Mouse (Mus musculus) stomach, postnatal 0 days (tissue): Measurements from ENCODE around the gene Olfr589. TPM values are rescaled to one million over a fixed set of nuclear protein-coding genes. Genes with fewer than 3 reads are reported as not detected.

ENCODE experiments used
- ATAC-seq: fragments of 200-750 bp; cut with Nextera tagmentation; 2 replicates; pipeline ENCODE4 v1.8.0; 2017; ENCODE audit not compliant: low FRiP score, low TSS enrichment
- DNase-seq: peaks from one replicate; pipeline ENCODE4 v3.0.0-alpha.2; 2016; ENCODE audit warnings: low spot score
- H3K27ac ChIP-seq: fragments of 300-500 bp; sonication (generic); replicated peaks from 2 replicates; pipeline ENCODE4 v1.5.1; 2014; ENCODE audit warnings: mild to moderate bottlenecking, control low read depth
- H3K27me3 ChIP-seq: fragments of 300-500 bp; sonication (generic); 2 replicates; pipeline ENCODE4 v1.6.1; 2014; ENCODE audit warnings: low read length; ENCODE audit not compliant: control insufficient read depth, insufficient read depth
- H3K36me3 ChIP-seq: fragments of 300-500 bp; sonication (generic); 2 replicates; pipeline ENCODE4 v1.6.1; 2014; ENCODE audit warnings: low read length, mixed read lengths; ENCODE audit not compliant: control insufficient read depth, insufficient read depth
- H3K4me1 ChIP-seq: fragments of 300-500 bp; sonication (generic); replicated peaks from 2 replicates; pipeline ENCODE4 v1.6.1; 2014; ENCODE audit warnings: antibody characterized with exemption; ENCODE audit not compliant: control insufficient read depth, insufficient read depth
- H3K4me2 ChIP-seq: fragments of 300-500 bp; sonication (generic); replicated peaks from 2 replicates; pipeline ENCODE4 v1.6.1; 2014; ENCODE audit warnings: low read depth, mild to moderate bottlenecking, control low read depth, moderate library complexity
- H3K4me3 ChIP-seq: fragments of 300-500 bp; sonication (generic); 2 replicates; pipeline ENCODE4 v1.5.1; 2014; ENCODE audit warnings: low read depth, low read length, control low read depth
- H3K9ac ChIP-seq: fragments of 300-500 bp; sonication (generic); 2 replicates; pipeline ENCODE4 v1.6.1; 2014; ENCODE audit warnings: mild to moderate bottlenecking, low read length, control low read depth, mixed read lengths
- H3K9me3 ChIP-seq: fragments of 300-500 bp; sonication (generic); 2 replicates; pipeline ENCODE4 v1.6.1; 2016; ENCODE audit warnings: low read length; ENCODE audit not compliant: control insufficient read depth
- CTCF ChIP-seq: IDR thresholded peaks from 2 replicates; pipeline ENCODE4 v1.5.1; 2016; ENCODE audit warnings: antibody characterized with exemption, low read depth, mild to moderate bottlenecking, moderate library complexity
- EP300 ChIP-seq: optimal IDR thresholded peaks from 2 replicates; pipeline ENCODE3; 2016; ENCODE audit warnings: antibody characterized with exemption
- WGBS: fragments of 180-500 bp; shearing (Covaris S2); extraction: QIAGEN DNeasy Blood & Tissue Kit; methylation state at CpG from one replicate; pipeline ENCODE4 v1.1.7; 2014; 5-methylcytosine and 5-hydroxymethylcytosine counted together
- polyA plus RNA-seq: library from polyadenylated mRNA; unstranded; fragments of >200 nt; fragmentation: Nextera tagmentation; extraction: Ambion mirVana; gene quantifications from 2 replicates; pipeline ENCODE4 v1.2.1, GENCODE M21; 2015

The Olfr589 gene
- polyA plus RNA-seq, 1 experiment from 2014 or later = not detected

DNA sequence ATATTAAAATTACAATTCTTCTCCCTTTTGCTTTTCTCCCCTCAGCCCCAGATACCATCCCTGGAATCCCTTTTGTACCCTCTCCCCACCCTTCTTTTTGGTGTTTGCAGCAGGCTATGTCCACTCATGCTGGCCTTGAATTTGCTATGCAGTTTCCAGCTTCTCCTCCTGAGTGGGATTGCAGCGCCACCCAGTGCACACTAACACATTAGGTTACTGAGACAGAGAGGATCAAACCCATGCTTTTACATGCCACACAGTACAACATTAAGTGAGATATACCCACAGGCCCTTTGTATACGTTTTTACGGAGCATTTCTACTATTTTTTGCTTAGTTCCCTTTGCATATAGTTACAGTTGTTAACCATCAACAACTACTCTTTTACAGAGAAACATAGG lies 36.8 kb downstream of the Olfr589 start:
- Histone ChIP-seq H3K4me1 (no peaks in the 10 kb centered on the region), H3K36me3 (no peaks in the 10 kb centered on the region), H3K27ac (no peak overlapping the region), H3K9me3 (no peaks in the 10 kb centered on the region), H3K27me3 (no peaks in the 10 kb centered on the region), H3K4me3 (no peak overlapping the region), H3K9ac (no peak overlapping the region), H3K4me2 (no peak overlapping the region)
- TF ChIP-seq EP300 (no peak), CTCF (peak; percentile 55)
- DNase-seq (no peak), ATAC-seq (no peak)
- 43% methylated on average over 3 of the region's 3 CpGs for WGBS

Other genes starting within 250 kb of the Olfr589 start
- not detected in 2 replicates for gene Olfr571, start 238.8 kb downstream of the Olfr589 start, polyA plus RNA-seq
- not detected in 2 replicates for gene Olfr572, start 231.9 kb downstream of the Olfr589 start, polyA plus RNA-seq
- gene Olfr573-ps1, start 213.8 kb downstream of the Olfr589 start, polyA plus RNA-seq = not detected in 2 replicates
- gene Olfr574, start 207.9 kb downstream of the Olfr589 start, polyA plus RNA-seq = not detected in 2 replicates
- not detected in 2 replicates for gene Olfr575, start 197.6 kb downstream of the Olfr589 start, polyA plus RNA-seq
- gene Olfr576, start 193.7 kb downstream of the Olfr589 start, polyA plus RNA-seq = not detected in 2 replicates
- not detected in 2 replicates for gene Olfr577, start 180.4 kb downstream of the Olfr589 start, polyA plus RNA-seq
- not detected in 2 replicates for gene Olfr578, start 167.0 kb downstream of the Olfr589 start, polyA plus RNA-seq
- gene Olfr582, start 118.3 kb downstream of the Olfr589 start, polyA plus RNA-seq = not detected in 2 replicates
- gene Olfr583, start 105.1 kb downstream of the Olfr589 start, polyA plus RNA-seq = not detected in 2 replicates
- gene Olfr584, start 74.5 kb downstream of the Olfr589 start, polyA plus RNA-seq = not detected in 2 replicates
- gene Olfr585, start 58.6 kb downstream of the Olfr589 start, polyA plus RNA-seq = not detected in 2 replicates
- gene Olfr586, start 30.7 kb downstream of the Olfr589 start, polyA plus RNA-seq = 0.04 TPM in 1 of 2 replicates, not detected in the other
- not detected in 2 replicates for gene Olfr588-ps1, start 15.5 kb downstream of the Olfr589 start, polyA plus RNA-seq
- not detected in 2 replicates for gene Olfr591, start 22.0 kb upstream of the Olfr589 start, polyA plus RNA-seq
- 0.04 TPM in 1 of 2 replicates, not detected in the other for gene Olfr592, start 28.4 kb upstream of the Olfr589 start, polyA plus RNA-seq
- gene Olfr593, start 55.5 kb upstream of the Olfr589 start, polyA plus RNA-seq = not detected in 2 replicates
- not detected in 2 replicates for gene Olfr594, start 60.6 kb upstream of the Olfr589 start, polyA plus RNA-seq
- not detected in 2 replicates for gene Usp17ld, start 96.1 kb upstream of the Olfr589 start, polyA plus RNA-seq
- not detected in 2 replicates for gene Olfr596, start 149.3 kb upstream of the Olfr589 start, polyA plus RNA-seq
- gene Olfr597, start 160.0 kb upstream of the Olfr589 start, polyA plus RNA-seq = not detected in 2 replicates
- not detected in 2 replicates for gene Olfr598, start 167.2 kb upstream of the Olfr589 start, polyA plus RNA-seq
- gene Olfr599, start 179.6 kb upstream of the Olfr589 start, polyA plus RNA-seq = not detected in 2 replicates
- gene Olfr600, start 193.3 kb upstream of the Olfr589 start, polyA plus RNA-seq = not detected in 2 replicates
- not detected in 2 replicates for gene Olfr601, start 206.3 kb upstream of the Olfr589 start, polyA plus RNA-seq
- not detected in 2 replicates for gene Olfr603, start 229.8 kb upstream of the Olfr589 start, polyA plus RNA-seq